Mouse (Mus musculus) c-Kit-positive CD71-positive TER-119-negative erythroid progenitor cells, embryonic 14.5 days (primary cell): ENCODE measurements around the gene Mxd4.

Source experiments
- DNase-seq: peaks from one replicate; pipeline ENCODE4 v3.0.0-alpha.2; 2013; ENCODE audit warnings: low read depth

Gene Mxd4

GRCm38 (mm10) chr5:34187601-34188316, at the start of gene Mxd4:
Gene Mxd4 (minus strand): TSS chr5:34187720.
- DNase-seq = peak; percentile 97

GRCm38 (mm10) chr5:34235898-34236420, 48.4 kb upstream of the Mxd4 start:
- no peak for DNase-seq

- no peak for DNase-seq
Observed at GRCm38 (mm10) chr5:34235056-34235455, 47.5 kb upstream of the Mxd4 start.

GRCm38 (mm10) chr5:34233221-34233515, 45.6 kb upstream of the Mxd4 start:
- DNase-seq = no peak

GRCm38 (mm10) chr5:34232481-34233220, 45.1 kb upstream of the Mxd4 start:
- no peak for DNase-seq

GRCm38 (mm10) chr5:34231901-34232300, 44.4 kb upstream of the Mxd4 start:
- no peak for DNase-seq

GRCm38 (mm10) chr5:34230599-34231485, 43.3 kb upstream of the Mxd4 start:
- DNase-seq = no peak

GRCm38 (mm10) chr5:34229503-34229902, 42.0 kb upstream of the Mxd4 start:
- DNase-seq = no peak

GRCm38 (mm10) chr5:34225516-34225915, 38.0 kb upstream of the Mxd4 start:
- no peak for DNase-seq

GRCm38 (mm10) chr5:34224515-34224914, 37.0 kb upstream of the Mxd4 start:
- DNase-seq = no peak

- no peak for DNase-seq
Observed at GRCm38 (mm10) chr5:34220001-34220400, 32.5 kb upstream of the Mxd4 start.

- no peak for DNase-seq
Observed at GRCm38 (mm10) chr5:34218672-34219071, 31.2 kb upstream of the Mxd4 start.

- no peak for DNase-seq
Observed at GRCm38 (mm10) chr5:34217756-34218155, 30.2 kb upstream of the Mxd4 start.

GRCm38 (mm10) chr5:34216025-34216424, 28.5 kb upstream of the Mxd4 start:
- no peak for DNase-seq

GRCm38 (mm10) chr5:34213659-34214058, 26.1 kb upstream of the Mxd4 start:
- no peak for DNase-seq

GRCm38 (mm10) chr5:34210279-34210678, 22.8 kb upstream of the Mxd4 start:
- peak; percentile 56 for DNase-seq

- DNase-seq = no peak
Observed at GRCm38 (mm10) chr5:34207503-34207902, 20.0 kb upstream of the Mxd4 start.

- DNase-seq = no peak
Observed at GRCm38 (mm10) chr5:34205788-34206187, 18.3 kb upstream of the Mxd4 start.

- DNase-seq = no peak
Observed at GRCm38 (mm10) chr5:34204911-34205310, 17.4 kb upstream of the Mxd4 start.

GRCm38 (mm10) chr5:34202006-34202405, 14.5 kb upstream of the Mxd4 start:
- DNase-seq = no peak

- no peak for DNase-seq
Observed at GRCm38 (mm10) chr5:34201396-34201795, 13.9 kb upstream of the Mxd4 start.

GRCm38 (mm10) chr5:34198615-34199014, 11.1 kb upstream of the Mxd4 start:
- DNase-seq = no peak
